Mouse (Mus musculus): Measurements from ENCODE around the gene Arsg. TPM values are rescaled to one million over a fixed set of nuclear protein-coding genes. Genes with fewer than 3 reads are reported as not detected.

Gene Arsg
- total RNA-seq, 1 experiment from 2014 or later, result 5.9 TPM

DNA sequence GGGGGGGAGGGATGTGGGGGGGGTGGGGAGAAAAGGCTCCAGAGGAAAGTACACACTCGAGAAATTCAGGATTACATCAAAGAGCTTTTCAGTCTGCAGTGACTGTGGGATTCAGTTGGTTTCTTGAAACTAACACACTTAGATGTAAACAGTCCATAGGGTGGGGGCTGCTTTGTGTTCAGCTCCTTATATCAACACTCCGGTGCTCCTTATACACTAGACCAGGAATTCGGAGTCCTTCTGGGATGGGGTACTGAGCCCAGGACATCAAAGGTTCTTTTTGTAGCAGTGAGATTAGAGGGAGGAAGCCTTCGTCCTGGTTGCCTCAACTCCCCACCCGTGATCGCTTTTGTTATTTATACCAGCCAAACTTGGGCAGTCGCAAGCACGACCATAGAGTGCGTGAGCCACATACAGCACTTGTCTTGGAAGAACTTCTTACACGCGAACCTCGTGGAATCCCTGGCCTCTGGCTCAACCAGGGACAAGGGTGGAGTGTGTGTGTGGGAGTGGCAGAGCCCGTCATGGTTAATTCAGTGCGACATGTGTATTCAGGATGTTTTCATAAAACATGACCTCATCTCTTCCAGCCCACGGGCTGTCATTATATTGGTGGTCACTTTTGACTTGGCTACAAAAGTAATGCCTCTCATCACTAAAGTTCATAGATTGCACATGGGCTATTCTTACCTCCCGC, 73.3 kb downstream of the Arsg start:
- DNase-seq, result no peak

DNA sequence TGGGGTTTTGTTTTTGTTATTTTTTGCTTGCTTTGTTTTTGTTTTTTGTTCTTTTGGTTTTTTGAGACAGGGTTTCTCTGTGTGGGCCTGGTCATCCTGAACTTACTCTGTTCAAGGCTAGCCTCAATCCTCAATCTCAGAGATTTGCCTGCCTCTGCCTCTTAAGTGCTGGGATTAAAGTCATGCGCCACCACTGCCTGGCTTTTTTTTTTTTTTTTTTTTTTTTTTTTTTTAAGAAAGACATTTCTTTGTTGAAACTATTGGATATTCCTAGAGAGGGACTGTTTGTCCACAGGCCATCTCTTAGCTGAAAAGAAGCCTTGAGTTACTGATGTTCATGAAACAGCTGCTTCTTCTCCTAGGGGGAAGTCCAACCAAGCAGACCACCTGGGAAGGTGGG, 74.5 kb downstream of the Arsg start:
- DNase-seq, result no peak

DNA sequence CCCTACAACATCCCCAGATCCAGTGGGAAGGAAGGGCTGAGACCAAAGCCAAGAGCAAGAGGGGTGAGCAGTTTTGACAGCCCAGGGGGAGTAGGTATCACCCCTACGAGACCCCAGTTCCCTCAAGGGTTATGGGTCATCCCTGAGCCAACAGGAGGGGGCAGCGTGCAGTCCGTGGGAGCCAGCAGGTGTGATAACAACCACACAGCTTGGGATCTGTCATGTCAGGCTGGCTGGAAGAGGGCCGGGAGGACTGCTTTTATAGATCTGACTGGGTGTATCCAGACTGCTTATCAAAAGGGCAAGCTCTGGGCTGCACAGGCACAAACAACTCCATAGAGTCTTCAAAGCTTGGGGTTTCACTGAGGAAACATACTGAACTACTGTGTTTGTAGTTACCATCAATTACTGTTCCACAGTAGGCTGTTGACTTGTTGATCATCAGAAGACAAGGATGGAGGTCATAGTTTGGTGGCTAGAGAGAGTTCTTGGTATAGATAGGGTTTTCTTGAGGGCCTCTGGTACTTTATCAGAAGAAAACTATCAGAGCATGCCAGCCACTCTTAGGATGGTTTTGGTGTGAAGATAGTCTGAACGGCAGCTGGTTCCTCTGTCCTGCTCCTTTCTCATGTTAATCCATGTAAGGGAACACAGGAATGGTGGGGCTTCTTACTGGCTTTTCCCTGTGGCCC, 76.6 kb downstream of the Arsg start:
- no peak for DNase-seq

DNA sequence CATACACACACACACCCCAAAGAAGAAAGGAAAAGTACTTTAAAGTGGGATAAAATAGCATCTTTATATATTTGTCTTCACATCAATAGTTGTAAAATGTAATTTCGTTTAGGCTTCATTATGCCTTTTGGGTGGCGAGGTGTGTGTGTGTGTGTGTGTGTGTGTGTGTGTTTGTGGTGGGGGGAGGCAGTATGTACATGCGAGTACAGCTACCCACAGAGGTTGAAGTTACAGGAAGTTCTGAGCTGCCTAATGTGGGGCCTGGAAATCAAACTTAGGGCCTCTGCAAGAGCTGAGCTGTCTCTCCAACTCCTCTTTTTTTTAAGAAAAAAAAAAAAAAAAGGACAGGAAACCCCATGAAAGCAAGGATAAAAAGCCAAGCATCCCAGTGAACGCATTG, 80.7 kb downstream of the Arsg start:
- no peak for DNase-seq

DNA sequence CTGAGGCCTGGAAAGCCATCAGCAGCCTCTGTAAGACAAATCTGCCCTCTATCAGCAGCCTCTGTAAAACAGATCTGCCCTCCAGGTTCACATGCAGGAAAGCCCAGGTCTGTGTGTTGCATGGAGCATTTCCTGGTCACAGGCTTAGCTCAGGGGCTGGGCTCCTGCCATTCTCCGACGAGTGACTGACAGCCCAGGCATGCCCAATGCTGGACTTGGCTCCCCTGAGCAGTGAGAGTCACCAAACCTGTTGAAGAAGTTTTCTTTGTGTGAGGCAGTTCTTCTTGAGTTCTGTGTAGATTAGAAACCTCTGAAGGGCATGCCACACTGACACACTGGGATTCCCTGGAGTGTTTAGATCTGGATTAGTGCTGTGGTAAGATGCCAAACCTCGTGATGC, 81.3 kb downstream of the Arsg start:
- no peak for DNase-seq

DNA sequence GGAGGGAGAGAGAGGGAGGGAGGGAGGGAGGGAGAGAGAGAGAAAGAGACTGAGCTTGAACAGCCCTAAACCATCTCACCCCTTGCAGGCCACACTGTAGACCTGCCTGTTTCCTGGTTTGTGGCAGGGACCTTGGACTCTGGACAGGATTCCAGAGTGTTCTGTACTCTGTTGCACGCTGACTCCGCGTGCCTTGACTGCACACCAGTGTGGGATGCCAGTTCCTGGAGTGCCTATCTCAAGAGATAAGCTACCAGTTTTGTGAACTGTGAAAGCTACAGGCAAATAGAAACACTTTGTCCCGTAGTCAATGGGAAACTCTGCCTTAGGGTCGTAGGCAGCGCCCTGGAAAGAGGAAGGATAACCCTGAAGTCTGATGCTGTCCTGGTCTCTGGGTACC, 83.0 kb downstream of the Arsg start:
- DNase-seq, result no peak

DNA sequence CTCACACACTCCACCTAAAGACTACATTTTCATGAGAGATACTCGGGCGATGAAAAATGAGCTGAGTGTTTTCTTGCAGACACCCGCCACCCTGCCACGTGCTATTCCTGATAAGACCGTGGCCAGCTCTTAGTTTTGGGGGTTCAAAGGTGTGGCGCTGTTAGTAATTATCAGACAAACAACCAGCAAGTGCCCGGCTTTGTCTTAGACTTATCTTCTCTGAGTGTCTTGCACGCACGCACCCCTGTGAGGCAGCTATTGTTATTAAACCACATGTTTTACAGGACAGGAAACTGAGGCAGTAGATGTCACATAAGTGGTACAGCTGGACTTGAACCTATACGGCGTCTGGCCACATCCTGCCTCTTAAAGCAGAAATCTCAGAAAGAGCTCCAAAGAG, 84.2 kb downstream of the Arsg start:
- no peak for DNase-seq

DNA sequence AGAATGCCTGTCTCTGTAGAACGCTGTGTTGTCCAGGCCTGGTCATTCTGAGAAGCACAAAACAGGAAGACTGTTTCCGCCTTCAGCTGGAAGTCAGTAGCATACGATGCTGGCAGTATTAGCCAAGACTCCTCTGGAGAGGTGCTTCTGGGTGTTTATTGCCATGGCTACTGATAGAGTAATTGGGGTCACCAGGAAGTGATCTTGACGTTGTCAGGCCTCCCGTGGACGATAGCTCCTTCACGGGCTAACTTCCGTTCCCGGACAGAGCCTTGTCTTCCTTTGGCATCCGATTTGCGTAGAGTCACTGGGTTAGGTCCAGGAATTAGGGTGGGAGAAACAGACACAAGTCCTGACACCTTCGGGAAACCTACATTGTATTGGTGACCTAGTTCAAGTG, 86.1 kb downstream of the Arsg start:
- DNase-seq, result no peak

DNA sequence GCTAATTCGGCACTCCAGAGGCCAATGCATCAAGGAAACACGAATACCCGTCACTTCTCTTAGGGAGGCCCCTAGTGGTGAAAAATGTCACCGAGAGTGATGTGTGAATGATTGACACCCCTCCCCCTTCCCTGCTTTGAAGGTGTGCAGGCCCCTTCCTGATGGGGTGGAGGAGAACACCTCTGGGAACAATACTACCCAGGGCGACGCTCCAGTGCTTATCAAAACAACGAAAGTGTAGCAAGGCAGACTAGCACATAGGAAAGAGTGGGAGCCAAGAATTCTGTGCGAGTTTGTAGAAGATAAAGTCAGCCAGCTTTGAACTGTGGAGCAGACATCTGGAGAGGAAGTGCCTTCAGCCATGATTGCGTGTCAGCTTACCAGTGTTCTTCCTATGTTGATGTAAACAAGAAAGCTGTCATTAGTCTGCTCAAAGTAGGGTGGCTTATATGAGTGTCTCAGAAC, 87.7 kb downstream of the Arsg start:
- no peak for DNase-seq

DNA sequence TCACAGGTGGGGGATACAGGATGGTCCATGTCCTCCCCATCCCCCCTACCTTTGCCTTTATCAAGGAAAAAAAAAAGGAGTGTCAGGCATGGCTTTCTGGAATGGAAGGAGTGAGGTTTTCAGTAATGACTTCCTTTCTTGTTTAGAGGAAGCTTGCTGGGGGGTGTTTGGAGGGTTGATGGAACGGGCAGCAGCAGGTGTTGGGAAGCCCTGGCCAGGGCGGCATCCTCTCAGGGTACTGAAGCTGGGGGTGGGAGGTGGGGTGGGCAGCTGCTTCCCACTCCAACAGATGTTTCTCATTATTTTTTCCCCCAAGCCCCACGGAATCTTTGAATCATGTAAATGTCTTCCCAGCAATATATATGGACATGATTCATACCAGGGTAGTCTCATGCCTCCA, 88.3 kb downstream of the Arsg start:
- no peak for DNase-seq

DNA sequence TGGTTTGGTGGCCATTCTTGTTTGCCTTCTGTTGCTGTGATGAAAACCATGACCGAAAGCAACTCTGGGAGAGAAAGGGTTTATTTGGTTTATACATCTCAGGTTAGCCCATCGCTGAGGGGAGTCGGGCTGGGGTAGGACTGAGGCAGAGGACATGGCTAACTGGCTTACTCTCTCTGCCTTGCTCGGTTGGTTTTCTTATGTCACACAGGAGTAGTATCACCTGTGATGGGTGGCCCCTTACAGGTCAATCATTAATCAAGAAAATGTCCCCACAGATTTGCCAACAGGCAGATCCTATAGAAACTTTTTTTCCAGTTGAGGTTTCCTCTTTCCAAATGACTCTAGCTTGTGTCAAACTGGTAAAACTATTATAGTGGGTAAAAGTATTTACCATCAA, 90.5 kb downstream of the Arsg start:
- no peak for DNase-seq

DNA sequence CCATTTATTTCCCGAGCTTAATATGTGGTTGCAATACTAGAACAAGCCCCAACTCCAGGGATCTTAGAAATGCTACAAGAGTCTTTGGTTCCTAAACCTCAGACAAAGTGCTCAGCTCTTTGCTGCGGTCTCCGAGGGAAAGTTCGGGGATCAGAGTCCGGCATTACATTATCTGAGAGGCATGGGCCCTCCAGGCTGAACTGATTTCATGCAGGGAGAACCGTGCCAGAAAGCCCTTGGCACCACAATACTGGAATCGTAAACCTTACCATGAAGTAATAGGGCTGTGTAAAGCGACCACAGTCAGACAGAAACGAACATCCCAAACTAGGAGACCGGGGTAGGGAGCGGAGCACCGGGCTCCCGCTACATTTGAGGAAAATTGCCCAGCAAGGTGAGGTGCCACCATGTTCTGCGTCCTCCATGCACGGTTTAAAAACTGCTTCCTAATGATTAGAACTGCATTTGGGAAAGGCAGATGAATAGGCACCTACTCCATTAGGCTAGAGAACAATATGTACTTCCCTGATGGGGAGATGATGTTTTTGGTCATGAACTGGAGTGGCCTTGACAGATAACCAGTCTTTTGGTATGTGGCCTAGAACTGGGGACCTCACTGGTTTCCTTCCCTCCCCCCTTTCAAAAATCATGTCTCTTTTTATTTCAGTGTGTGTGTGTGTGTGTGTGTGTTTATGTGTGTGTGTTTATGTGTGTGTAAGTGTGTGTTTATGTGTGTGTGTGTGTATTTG, 91.5 kb downstream of the Arsg start:
- DNase-seq, result no peak

DNA sequence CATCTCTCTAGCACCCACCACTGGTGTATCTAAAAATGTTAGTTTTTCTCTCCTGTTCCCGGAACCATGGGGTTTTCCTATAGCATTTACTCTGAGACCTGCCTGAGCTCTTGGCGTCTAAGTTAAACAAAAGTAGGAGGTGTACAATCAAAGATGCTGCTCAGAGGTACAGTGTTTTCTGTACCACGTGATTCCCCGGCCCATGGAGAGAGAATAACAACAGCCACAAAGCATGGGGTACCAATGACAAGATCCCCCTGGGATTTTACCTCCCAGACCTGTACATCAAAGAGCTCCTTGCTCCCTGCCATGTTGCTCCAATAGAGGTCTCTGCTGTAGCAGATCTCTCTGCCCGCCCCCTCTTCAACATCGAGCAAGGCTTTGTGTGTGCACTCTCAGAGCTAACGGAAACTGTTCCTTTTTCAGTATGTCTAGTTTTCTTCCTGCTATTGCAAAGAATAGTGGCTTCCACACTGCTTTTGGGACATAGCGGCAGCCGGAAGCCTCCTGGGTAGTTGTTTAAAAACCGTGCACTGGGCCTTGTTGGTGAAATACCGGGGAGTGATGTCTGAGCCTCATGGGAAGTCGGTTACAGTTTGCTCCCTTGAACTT, 95.9 kb downstream of the Arsg start:
- no peak for DNase-seq

DNA sequence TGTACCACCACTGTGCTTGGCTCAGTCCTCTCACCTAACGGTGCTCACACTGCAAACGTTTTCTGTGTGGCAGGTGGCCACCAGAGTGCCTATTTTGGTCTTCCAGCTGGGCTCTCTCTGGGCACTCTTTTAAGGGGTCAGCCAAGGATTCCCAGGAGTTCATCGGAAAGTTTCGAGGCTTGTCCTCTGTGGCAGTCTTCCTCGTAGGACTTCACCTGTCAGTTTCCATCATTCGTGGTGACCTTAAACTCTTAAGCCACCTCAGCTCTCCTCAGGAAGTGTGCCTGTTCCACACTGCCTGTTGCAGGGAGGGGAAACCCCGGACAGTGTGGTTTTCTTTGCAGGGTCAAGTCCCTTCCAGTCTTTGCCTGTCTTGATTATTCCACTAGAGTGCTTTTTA, 96.6 kb downstream of the Arsg start:
- no peak for DNase-seq

DNA sequence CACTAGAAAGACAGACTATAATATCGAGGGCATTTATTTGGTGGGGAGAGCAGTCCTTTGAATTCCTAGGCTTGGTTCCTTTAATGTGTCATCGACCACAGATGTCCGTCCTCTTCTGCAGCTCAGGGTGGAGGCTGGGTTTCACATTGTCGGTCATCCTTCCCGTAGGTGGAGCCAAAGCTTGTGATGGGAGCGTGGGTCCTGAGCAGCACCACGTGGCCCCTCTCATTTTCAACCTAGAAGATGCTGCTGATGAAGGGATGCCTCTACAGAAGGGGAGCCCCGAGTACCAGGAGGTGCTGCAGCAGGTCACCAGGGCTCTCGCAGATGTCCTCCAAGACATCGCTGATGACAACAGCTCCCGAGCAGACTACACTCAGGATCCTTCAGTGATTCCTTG, 98.9 kb downstream of the Arsg start:
- no peak for DNase-seq

DNA sequence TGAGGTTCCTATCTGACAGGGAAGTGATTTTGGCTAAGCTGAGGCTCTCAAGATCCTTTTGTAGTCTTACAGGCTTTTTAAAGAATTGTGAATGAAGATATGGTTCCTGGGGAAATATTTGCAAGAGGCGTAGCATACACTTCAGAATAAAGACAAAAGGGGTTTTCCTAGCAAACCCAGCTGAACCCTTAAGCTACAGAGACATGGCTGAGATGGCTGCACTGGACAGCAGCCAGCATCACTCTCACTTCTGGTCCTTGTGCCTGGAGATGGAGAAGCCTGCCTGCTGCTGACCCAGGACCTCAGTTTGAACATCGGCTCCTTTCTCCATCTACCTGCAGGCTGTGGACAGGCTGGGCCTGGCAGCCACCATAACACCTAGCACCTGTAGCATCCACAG, 101.4 kb downstream of the Arsg start:
- no peak for DNase-seq

DNA sequence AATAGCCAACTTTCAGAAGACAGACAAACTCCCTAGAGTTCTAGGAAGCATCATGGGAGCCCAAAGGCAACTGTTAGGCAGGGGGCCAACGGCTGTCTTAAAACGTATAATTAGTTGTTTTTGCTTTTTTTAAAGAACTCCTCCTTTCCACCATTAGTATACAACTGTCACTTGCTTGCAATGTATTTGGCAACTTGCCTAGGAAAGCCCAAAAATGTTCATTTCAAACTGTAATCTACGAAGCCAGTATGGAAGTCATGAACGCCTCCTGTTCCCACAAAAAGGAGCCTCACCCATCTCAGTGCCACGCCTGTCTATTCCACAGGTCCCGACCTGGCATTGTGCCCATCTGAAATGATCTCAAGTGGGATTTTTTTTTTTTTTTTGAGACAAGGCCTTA, 102.7 kb downstream of the Arsg start:
- no peak for DNase-seq

DNA sequence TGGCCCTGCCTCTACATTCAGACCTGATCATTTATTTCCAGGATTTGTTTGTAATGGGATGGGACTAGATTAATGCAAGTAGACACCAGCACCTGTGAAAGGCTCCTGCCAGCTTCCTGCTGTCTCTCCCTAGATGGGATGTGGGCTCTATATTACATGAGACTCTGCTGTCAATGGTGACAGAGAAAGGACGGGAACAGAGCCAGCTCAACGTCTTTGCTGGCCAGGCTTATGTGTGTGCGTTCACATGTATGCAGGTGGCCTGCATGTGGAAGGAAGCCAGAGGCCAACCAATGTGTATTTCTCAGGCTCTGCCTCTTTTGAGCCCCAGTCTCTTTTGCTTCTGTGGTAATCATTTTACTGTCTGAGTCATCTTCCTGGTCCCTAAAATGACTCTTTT, 105.4 kb downstream of the Arsg start:
- no peak for DNase-seq

DNA sequence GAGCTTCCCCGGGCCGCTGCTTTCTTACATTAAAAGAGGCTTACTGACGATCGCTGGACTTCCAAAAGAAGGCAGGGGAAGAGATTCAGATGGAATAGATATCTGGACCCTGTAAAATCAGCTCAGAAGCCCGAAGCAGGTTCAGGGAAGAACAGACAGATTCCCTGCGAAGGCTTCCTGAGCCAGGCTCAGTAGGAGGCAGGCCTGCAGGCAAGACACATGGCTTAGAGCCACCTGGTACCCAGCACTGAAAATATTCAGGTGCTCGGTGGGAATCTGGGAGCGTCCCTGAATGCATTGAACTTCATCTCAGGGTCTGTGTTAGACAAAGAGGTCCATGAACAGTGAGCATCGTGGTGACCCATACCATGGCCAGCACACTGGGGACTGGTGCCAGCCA, 106.8 kb downstream of the Arsg start:
- no peak for DNase-seq

DNA sequence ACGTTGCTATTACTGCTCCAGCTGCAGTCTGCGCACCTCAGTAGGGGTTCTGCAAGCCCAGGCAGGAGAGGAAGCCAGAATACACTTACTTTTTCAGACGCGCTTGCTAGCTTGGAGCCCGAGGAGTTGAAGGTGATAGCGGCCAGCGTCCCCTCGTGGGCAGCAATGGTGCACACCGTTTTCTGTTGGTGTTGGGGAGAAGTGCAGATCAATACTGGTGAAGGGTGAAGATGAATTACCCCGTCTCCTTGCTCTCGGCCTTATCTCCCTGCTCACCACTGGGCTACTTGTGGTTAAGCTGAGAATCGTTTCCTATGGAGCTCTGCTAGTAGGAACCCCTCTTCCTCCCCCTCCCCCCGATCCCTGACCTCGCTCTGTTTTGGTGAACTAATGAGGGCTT, 110.8 kb downstream of the Arsg start:
- DNase-seq, result no peak

DNA sequence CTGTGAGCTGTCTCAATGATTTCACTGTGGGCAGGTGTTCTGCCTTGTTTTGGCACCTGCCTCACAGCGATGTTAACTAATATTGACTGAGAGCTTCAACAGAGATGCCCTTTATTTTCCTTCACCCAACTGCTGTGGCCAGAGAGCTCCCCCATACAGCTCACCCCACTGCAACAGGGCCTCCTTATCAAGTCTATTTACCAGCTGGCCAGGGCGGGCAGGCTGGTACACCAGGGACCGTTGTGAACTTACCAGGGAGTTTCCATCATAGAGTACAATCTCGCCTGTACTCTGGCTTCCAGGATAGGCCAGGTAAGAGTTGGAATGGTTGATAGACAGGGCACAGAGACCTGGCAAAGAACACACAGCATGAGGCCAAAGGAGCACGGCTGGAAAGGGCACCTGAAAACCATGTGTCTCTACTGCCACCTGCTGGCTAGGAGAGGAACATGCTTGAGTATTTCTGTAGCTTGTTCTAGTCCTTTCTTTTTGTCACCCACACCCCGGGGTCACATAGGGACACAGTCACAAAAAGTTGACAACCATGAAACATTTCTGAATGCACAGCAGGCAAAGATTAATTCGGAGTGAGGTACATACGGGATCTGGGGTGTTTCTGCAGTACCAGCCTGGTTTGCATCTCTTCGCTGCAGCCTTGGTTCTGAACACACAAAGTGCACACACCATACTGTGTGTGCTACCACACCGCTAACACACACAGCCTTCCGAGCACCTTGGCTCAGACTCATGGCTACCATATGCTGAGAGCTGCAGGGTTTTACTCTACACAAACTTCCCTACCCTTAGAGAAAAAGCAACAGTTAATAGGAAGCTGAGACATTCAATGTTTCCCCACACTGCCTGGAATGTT, 111.9 kb downstream of the Arsg start:
- DNase-seq, result peak; percentile 67

DNA sequence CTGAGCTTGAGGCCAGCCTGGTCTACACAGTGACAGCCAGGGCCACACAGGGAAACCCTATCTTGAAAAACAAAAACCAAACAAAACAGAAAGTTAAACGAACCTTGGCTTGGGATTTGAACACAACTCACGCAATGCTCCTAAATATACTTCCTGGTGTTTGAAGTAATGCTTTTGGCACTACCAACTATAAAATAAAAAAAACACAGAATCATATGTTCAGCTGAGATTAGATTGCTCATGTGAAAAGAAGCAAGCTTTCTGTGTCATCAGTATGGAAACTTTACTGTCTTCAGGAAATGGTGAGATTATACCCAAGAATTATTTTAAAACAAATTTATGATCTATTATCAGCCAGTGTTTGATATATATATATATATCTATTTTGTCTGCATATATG, 113.2 kb downstream of the Arsg start:
- DNase-seq, result no peak

Measured in adrenal gland, postnatal 25 days (tissue).